Mouse (Mus musculus) naive thymus-derived CD4-positive, alpha-beta T cell, adult 5 months (primary cell): ENCODE data around the gene Gm28434. TPM values are rescaled to one million over a fixed set of nuclear protein-coding genes. Genes with fewer than 3 reads are reported as not detected.

Experiments used
- polyA plus RNA-seq: library from polyadenylated mRNA; unstranded; fragments of 100-300 nt; shearing (Covaris generic); gene quantifications from one replicate; pipeline ENCODE4 v1.2.1, GENCODE M21; 2017

Gm28434 gene
- not detected for polyA plus RNA-seq

GRCm38 (mm10) chr5:87969201-87969600, at the start of gene Gm28434, which contains the start of gene 2310003L06Rik:
Gene Gm28434, plus strand, starts transcription at chr5:87969517.
Gene 2310003L06Rik, plus strand, starts transcription at chr5:87969459.

GRCm38 (mm10) chr5:87925372-87925771, 43.9 kb upstream of the Gm28434 start, which contains the start of gene Csn3:
Gene Csn3, plus strand, starts transcription at chr5:87925579.

GRCm38 (mm10) chr5:87979139-87979538, 9.8 kb downstream of the Gm28434 start, which contains the start of gene Cabs1:
Gene Cabs1, plus strand, starts transcription at chr5:87979439.

GRCm38 (mm10) chr5:88002249-88002648, 32.9 kb downstream of the Gm28434 start, which contains the start of gene Smr3a:
Gene Smr3a, plus strand, starts transcription at chr5:88002549.

Other genes with a start within 250 kb of the Gm28434 start
- not detected for gene Csn1s2a, start 194.9 kb upstream of the Gm28434 start, polyA plus RNA-seq
- not detected for gene Csn1s2b, start 161.4 kb upstream of the Gm28434 start, polyA plus RNA-seq
- not detected for gene Prr27, start 143.8 kb upstream of the Gm28434 start, polyA plus RNA-seq
- gene Odam, start 84.5 kb upstream of the Gm28434 start, polyA plus RNA-seq = not detected
- gene Csn3, start 43.9 kb upstream of the Gm28434 start, polyA plus RNA-seq = not detected
- gene 2310003L06Rik, start 58 bp upstream of the Gm28434 start, polyA plus RNA-seq = 0.21 TPM
- not detected for gene Cabs1, start 9.9 kb downstream of the Gm28434 start, polyA plus RNA-seq
- gene Smr3a, start 33.0 kb downstream of the Gm28434 start, polyA plus RNA-seq = not detected
- gene Smr2, start 117.0 kb downstream of the Gm28434 start, polyA plus RNA-seq = not detected
- not detected for gene Gm11116, start 142.0 kb downstream of the Gm28434 start, polyA plus RNA-seq
- gene Gm11115, start 184.6 kb downstream of the Gm28434 start, polyA plus RNA-seq = not detected